Mouse (Mus musculus) kidney, embryonic 15.5 days (tissue): ENCODE measurements around the gene Rab6a. TPM values are rescaled to one million over a fixed set of nuclear protein-coding genes. Genes with fewer than 3 reads are reported as not detected.
A peak's percentile ranks its signal among the peaks of the same experiment; 100 is the strongest.

Experiments
- ATAC-seq: fragments of 200-750 bp; cut with Nextera tagmentation; replicated peaks from 2 replicates; pipeline ENCODE4 v1.8.0; 2017; ENCODE audit warnings: moderate TSS enrichment; ENCODE audit not compliant: low FRiP score
- H3K27ac ChIP-seq: fragments of 300-500 bp; sonication (generic); 2 replicates; pipeline ENCODE4 v1.5.1; 2015; ENCODE audit warnings: mild to moderate bottlenecking, inconsistent platforms
- H3K27me3 ChIP-seq: fragments of 300-500 bp; sonication (generic); 2 replicates; pipeline ENCODE4 v1.6.1; 2015; ENCODE audit warnings: inconsistent platforms
- H3K36me3 ChIP-seq: fragments of 300-500 bp; sonication (generic); 2 replicates; pipeline ENCODE4 v1.6.1; 2015; ENCODE audit warnings: inconsistent platforms
- H3K4me1 ChIP-seq: fragments of 300-500 bp; sonication (generic); 2 replicates; pipeline ENCODE4 v1.6.1; 2015; ENCODE audit warnings: inconsistent platforms
- H3K4me2 ChIP-seq: fragments of 300-500 bp; sonication (generic); 2 replicates; pipeline ENCODE4 v1.6.1; 2015; ENCODE audit warnings: moderate library complexity, mild to moderate bottlenecking, inconsistent platforms
- H3K4me3 ChIP-seq: fragments of 300-500 bp; sonication (generic); replicated peaks from 2 replicates; pipeline ENCODE4 v1.5.1; 2015; ENCODE audit warnings: mild to moderate bottlenecking, inconsistent platforms
- H3K9ac ChIP-seq: fragments of 300-500 bp; sonication (generic); 2 replicates; pipeline ENCODE4 v1.6.1; 2015; ENCODE audit warnings: mild to moderate bottlenecking, inconsistent platforms
- H3K9me3 ChIP-seq: fragments of 300-500 bp; sonication (generic); replicated peaks from 2 replicates; pipeline ENCODE4 v1.6.1; 2016; ENCODE audit warnings: inconsistent platforms
- WGBS: fragments of 180-500 bp; shearing (Covaris S2); methylation state at CpG from one replicate; pipeline ENCODE4 v1.1.7; 2015; ENCODE audit warnings: mixed read lengths; 5-methylcytosine and 5-hydroxymethylcytosine counted together
- polyA plus RNA-seq: library from polyadenylated mRNA; unstranded; fragments of >200 nt; fragmentation: Nextera tagmentation; extraction: Ambion mirVana; gene quantifications from 2 replicates; pipeline ENCODE4 v1.2.1, GENCODE M21; 2015

Gene Rab6a
- polyA plus RNA-seq, 1 experiment from 2014 or later, result 102 TPM

DNA sequence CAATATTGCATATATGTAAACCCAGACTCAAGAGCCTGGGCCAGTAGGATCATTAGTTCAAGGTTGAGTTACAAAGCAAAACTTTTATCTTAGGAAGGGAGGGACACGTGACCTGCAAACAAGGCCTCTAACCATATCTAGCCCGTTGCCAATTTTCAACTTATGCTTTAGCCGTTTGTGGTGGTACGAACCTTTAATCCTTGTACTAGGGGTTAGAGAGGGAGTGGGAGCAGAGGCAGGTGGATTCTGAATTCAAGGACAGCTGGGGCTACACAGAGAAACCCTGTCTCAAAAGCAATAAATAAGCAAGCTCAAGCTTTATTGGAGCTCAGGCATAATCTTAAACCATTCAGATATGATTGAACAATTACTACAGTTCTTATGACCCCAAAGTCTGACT is 35.2 kb downstream of the Rab6a start:
- no peak overlapping the region for H3K4me3 ChIP-seq
- no peak for ATAC-seq

DNA sequence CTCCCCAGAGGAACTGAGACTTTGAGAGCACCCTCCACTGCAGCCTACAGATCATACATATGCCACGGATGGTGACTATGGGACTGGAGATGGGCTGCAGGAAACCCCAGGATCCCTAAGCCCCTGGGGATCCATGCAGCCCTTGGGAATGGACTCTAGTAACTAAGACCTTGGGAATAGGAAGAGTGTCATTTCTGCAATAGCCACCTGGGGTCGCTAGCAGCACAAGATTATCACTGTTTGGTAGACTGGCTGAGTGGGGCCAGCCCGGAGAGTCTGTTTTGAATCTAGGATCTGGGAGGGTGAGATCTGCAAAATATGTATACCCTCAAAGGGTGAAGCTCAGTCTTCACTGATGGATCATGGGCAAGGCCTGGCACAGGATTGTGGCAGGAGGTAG is 37.9 kb downstream of the Rab6a start:
- no peak; the same call in 1 of the 2 replicates for ATAC-seq
- H3K4me3 ChIP-seq, result no peak overlapping the region

More for the DNA sequence above, 35.2 kb downstream of the Rab6a start:
- Histone ChIP-seq H3K36me3 (peaks cover 21% of the 10 kb centered on the region), H3K27ac (no peak overlapping the region), H3K9ac (no peak overlapping the region), H3K9me3 (no peaks in the 10 kb centered on the region), H3K4me2 (no peak overlapping the region), H3K4me1 (no peaks in the 10 kb centered on the region), H3K27me3 (no peaks in the 10 kb centered on the region)
- 80% methylated on average over 4 of the region's 4 CpGs for WGBS

DNA sequence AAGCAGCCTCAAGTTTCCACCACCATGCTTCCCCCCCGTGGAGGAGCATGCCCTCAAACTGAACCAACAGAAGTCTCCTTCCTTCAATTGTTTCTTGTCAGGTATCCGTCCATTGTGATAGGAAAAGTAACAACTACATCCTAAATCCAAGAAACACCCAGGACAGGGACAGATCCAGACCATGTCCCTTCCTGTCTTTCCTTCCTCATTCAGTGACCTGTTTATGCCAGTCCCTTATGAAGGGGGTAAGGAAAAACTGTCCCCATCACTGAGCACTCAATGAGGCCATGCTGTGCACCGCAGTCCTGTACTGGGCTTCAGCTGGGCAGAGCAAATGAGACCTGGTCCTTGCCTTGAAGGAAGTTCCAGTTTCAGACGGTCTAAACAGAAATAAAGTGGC is 41.9 kb downstream of the Rab6a start:
- H3K9ac ChIP-seq, result no peak overlapping the region
- no peak overlapping the region for H3K4me2 ChIP-seq
- H3K4me3 ChIP-seq, result no peak overlapping the region
- H3K27me3 ChIP-seq, result no peaks in the 10 kb centered on the region
- no peak for ATAC-seq
- H3K4me1 ChIP-seq, result 0 out of 2 replicates have a peak, but pooled peaks cover 9% of the 10 kb centered on the region
- whole genome bisulfite sequencing, result 73% methylated on average over 4 of the region's 4 CpGs
- no peaks in the 10 kb centered on the region; the same call in 1 of the 2 replicates for H3K36me3 ChIP-seq
- no peaks in the 10 kb centered on the region for H3K9me3 ChIP-seq
- H3K27ac ChIP-seq, result peak overlapping the region; percentile 41; the same call in 1 of the 2 replicates

More for the DNA sequence above, 37.9 kb downstream of the Rab6a start:
- peaks cover 7% of the 10 kb centered on the region for H3K36me3 ChIP-seq
- no peak overlapping the region for H3K9ac ChIP-seq
- no peak overlapping the region for H3K4me2 ChIP-seq
- 0 out of 2 replicates have a peak, but pooled peaks cover 7% of the 10 kb centered on the region for H3K4me1 ChIP-seq
- H3K27me3 ChIP-seq, result no peaks in the 10 kb centered on the region
- no peaks in the 10 kb centered on the region for H3K9me3 ChIP-seq
- WGBS, result 42% methylated on average over 3 of the region's 3 CpGs
- no peak overlapping the region for H3K27ac ChIP-seq

- H3K27ac ChIP-seq, result peak overlapping the region; percentile 41; the same call in 1 of the 2 replicates
Observed at GRCm38 (mm10) chr7:100649826-100650225, 42.6 kb downstream of the Rab6a start.

GRCm38 (mm10) chr7:100650421-100650820 is 43.2 kb downstream of the Rab6a start:
- no peaks in the 10 kb centered on the region for H3K9me3 ChIP-seq
- 76% methylated on average over 6 of the region's 6 CpGs for WGBS
- no peak overlapping the region for H3K27ac ChIP-seq
- no peak overlapping the region for H3K4me3 ChIP-seq
- no peaks in the 10 kb centered on the region for H3K27me3 ChIP-seq
- 0 out of 2 replicates have a peak, but pooled peaks cover 9% of the 10 kb centered on the region for H3K4me1 ChIP-seq
- H3K9ac ChIP-seq, result no peak overlapping the region
- no peak overlapping the region for H3K4me2 ChIP-seq
- no peaks in the 10 kb centered on the region; the same call in 1 of the 2 replicates for H3K36me3 ChIP-seq
- no peak for ATAC-seq

More at GRCm38 (mm10) chr7:100649826-100650225, 42.6 kb downstream of the Rab6a start:
- Histone ChIP-seq H3K27me3 (no peaks in the 10 kb centered on the region), H3K4me2 (no peak overlapping the region), H3K36me3 (no peaks in the 10 kb centered on the region; the same call in 1 of the 2 replicates), H3K9ac (no peak overlapping the region), H3K4me3 (no peak overlapping the region), H3K9me3 (no peaks in the 10 kb centered on the region), H3K4me1 (0 out of 2 replicates have a peak, but pooled peaks cover 9% of the 10 kb centered on the region)
- WGBS, result 48% methylated on average over 8 of the region's 8 CpGs
- ATAC-seq, result no peak

DNA sequence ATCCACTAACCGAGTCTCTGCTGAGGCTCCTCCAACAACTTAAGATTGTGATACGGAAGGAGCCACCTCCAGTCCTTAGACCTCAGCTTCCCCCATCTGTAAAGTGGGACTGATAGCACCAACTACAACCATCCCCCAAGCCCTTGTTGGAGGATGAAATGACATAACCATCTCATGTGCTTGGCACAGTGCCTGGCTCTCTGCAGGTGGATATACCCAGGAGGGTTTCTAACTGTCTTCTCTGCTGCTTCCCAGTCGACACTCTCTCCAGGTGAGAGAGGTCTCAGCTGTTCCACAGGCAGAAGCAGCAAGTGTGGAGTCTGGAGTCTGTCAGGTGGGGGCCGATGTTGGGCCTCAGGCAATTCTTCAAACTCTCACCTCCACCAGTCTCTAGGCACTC is 43.8 kb downstream of the Rab6a start:
- 0 out of 2 replicates have a peak, but pooled peaks have one; percentile 2 for ATAC-seq
- WGBS, result 61% methylated on average over 4 of the region's 4 CpGs
- H3K4me1 ChIP-seq, result 0 out of 2 replicates have a peak, but pooled peaks cover 9% of the 10 kb centered on the region
- H3K4me2 ChIP-seq, result no peak overlapping the region
- no peak overlapping the region for H3K4me3 ChIP-seq
- no peak overlapping the region for H3K27ac ChIP-seq
- H3K36me3 ChIP-seq, result no peaks in the 10 kb centered on the region; the same call in 1 of the 2 replicates
- H3K27me3 ChIP-seq, result no peaks in the 10 kb centered on the region
- H3K9me3 ChIP-seq, result no peaks in the 10 kb centered on the region
- no peak overlapping the region for H3K9ac ChIP-seq

- no peak overlapping the region for H3K4me2 ChIP-seq
- ATAC-seq, result no peak
- 88% methylated on average over 9 of the region's 9 CpGs for WGBS
- H3K36me3 ChIP-seq, result no peaks in the 10 kb centered on the region
- H3K4me1 ChIP-seq, result peaks cover 23% of the 10 kb centered on the region
- no peak overlapping the region for H3K9ac ChIP-seq
- H3K27me3 ChIP-seq, result no peaks in the 10 kb centered on the region
- no peak overlapping the region for H3K27ac ChIP-seq
- H3K9me3 ChIP-seq, result no peaks in the 10 kb centered on the region
- H3K4me3 ChIP-seq, result no peak overlapping the region
Observed at GRCm38 (mm10) chr7:100653480-100654266, 46.5 kb downstream of the Rab6a start.

DNA sequence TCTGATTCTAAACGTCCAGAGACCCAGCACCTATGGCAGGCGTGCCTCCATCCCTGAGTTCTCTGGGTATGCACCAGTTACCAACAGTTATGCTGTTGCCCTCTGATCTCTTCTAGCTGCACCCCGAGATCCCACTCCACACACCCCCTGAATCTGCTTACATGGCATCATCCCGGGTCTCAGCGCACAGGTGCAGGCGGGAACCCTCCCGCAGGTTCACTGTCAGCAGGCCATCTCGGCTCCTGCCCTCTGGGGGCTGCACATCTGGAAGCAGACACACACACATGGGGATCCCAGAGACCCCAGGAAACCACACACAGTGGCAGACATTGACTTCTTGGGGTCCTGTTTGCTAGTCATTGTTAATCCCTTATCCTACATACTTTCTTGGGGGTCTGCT is 47.2 kb downstream of the Rab6a start:
- H3K4me1 ChIP-seq, result peaks cover 24% of the 10 kb centered on the region
- H3K9me3 ChIP-seq, result no peaks in the 10 kb centered on the region
- H3K36me3 ChIP-seq, result no peaks in the 10 kb centered on the region
- no peaks in the 10 kb centered on the region for H3K27me3 ChIP-seq
- no peak overlapping the region for H3K9ac ChIP-seq
- H3K4me2 ChIP-seq, result no peak overlapping the region
- no peak for ATAC-seq
- no peak overlapping the region for H3K4me3 ChIP-seq
- no peak overlapping the region for H3K27ac ChIP-seq
- 86% methylated on average over 8 of the region's 8 CpGs for WGBS

DNA sequence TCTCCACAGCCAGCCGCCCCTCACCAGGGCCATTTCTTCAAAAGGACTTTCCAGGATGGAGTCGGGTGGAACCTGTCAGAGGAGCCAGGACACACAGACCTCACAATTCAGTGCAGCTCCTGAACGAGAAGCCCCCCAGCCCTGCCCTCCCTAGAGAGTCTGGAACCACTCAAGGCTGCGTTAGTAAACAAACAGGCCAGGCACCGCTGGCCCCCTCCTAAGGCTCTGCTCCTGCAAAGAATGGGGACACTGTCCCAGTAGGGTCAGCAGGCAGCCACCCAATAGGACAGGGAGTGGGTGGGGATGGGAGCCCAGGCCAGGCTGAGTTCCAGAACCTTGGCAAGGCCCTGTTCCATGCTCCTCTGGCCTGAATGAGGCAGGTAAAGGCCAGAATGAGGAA is 49.5 kb downstream of the Rab6a start:
- H3K4me2 ChIP-seq, result no peak overlapping the region
- ATAC-seq, result no peak
- no peak overlapping the region for H3K4me3 ChIP-seq
- WGBS, result 37% methylated on average over 5 of the region's 5 CpGs
- H3K36me3 ChIP-seq, result no peaks in the 10 kb centered on the region
- no peak overlapping the region for H3K9ac ChIP-seq
- peaks cover 18% of the 10 kb centered on the region for H3K4me1 ChIP-seq
- no peak overlapping the region for H3K27ac ChIP-seq
- H3K9me3 ChIP-seq, result no peaks in the 10 kb centered on the region
- no peaks in the 10 kb centered on the region for H3K27me3 ChIP-seq

DNA sequence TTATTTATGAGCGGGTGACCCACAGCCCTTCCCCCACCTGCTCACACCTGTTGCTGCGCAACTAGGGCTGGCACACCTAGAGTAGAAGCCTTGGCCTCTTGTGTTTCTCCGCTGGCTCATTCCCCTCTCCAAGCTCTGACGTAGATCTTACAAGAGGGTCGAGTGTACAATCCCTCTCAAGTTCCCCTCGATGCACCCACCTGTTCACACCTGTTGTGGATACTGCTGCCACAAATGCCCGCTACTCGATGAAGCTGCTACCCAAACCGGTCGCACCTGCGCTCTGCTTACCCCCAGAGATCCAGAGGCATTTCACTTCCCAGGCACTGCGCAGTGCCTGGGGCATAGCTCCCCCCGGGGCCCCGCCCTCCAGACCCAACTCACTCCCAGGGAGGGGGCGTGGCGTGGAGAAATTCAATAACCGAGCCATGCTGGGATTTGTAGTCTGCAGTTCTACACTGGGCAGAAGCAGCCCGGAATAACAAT is 50.9 kb downstream of the Rab6a start:
- Histone ChIP-seq H3K36me3 (no peaks in the 10 kb centered on the region), H3K9ac (no peak overlapping the region), H3K4me2 (peak overlapping the region; percentile 58), H3K4me1 (peaks cover 20% of the 10 kb centered on the region), H3K27me3 (no peaks in the 10 kb centered on the region), H3K4me3 (peak overlapping the region; percentile 30), H3K9me3 (no peaks in the 10 kb centered on the region), H3K27ac (no peak overlapping the region)
- 25% methylated on average over 18 of the region's 18 CpGs for WGBS
- peak; percentile 29 for ATAC-seq

DNA sequence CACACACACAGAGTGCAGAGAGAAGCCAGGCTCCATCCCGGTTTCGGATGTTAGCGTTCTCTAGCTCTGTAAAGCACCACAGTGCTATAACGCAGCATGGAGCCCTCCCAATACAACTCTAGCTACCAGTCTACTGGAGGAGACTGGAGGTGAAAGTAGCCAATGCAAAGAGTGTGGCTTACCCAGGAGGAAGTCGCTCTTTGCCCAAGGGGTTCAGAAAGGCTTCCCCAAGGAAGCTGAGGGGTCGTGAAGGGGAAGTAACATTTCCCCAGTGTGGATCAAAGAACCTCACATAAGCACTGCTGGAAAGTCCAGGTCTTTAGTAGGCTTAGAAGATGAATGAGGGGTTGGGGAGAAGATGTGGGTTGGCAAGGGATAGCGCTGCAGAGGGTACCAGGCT is 54.1 kb downstream of the Rab6a start:
- H3K9ac ChIP-seq, result no peak overlapping the region
- H3K4me2 ChIP-seq, result no peak overlapping the region
- no peaks in the 10 kb centered on the region for H3K9me3 ChIP-seq
- H3K27ac ChIP-seq, result no peak overlapping the region
- no peaks in the 10 kb centered on the region for H3K36me3 ChIP-seq
- peaks cover 33% of the 10 kb centered on the region for H3K4me1 ChIP-seq
- WGBS, result 88% methylated on average over 7 of the region's 7 CpGs
- H3K27me3 ChIP-seq, result no peaks in the 10 kb centered on the region
- no peak overlapping the region for H3K4me3 ChIP-seq
- no peak for ATAC-seq

- no peaks in the 10 kb centered on the region for H3K27me3 ChIP-seq
- ATAC-seq, result no peak
- no peaks in the 10 kb centered on the region for H3K36me3 ChIP-seq
- H3K4me2 ChIP-seq, result peak within 1 kb of the TSS; percentile 50
- no peak within 1 kb of the TSS for H3K9ac ChIP-seq
- 0 out of 2 replicates have a peak within 1 kb of the TSS, but pooled peaks have one; percentile 6 for H3K4me3 ChIP-seq
- H3K9me3 ChIP-seq, result no peaks in the 10 kb centered on the region
- peak within 1 kb of the TSS; percentile 67 for H3K27ac ChIP-seq
- 78% methylated on average over 8 of the region's 8 CpGs for WGBS
- H3K4me1 ChIP-seq, result peaks cover 27% of the 10 kb centered on the region
Observed at GRCm38 (mm10) chr7:100662231-100662630, 55.0 kb downstream of the Rab6a start, which contains the start of gene Plekhb1. Gene Plekhb1, minus strand, starts transcription at chr7:100662414.
